Mouse (Mus musculus) small intestine, adult 2 months (tissue): ENCODE measurements around the gene Olfr281.

Experiments
- CTCF ChIP-seq: fragments of 200-500 bp; IDR thresholded peaks from 2 replicates; pipeline ENCODE4 v1.5.1; 2012; ENCODE audit warnings: low read depth, mild to moderate bottlenecking, control low read depth, inconsistent platforms, low read length, moderate library complexity, mixed read lengths; ENCODE audit not compliant: insufficient replicate concordance, insufficient read length; ENCODE audit errors: extremely low read depth
- POLR2A ChIP-seq: fragments of 200-500 bp; IDR thresholded peaks from 2 replicates; pipeline ENCODE4 v1.6.1; 2012; ENCODE audit warnings: low read depth, mild to moderate bottlenecking, control low read depth, inconsistent platforms, low read length, moderate library complexity

DNA sequence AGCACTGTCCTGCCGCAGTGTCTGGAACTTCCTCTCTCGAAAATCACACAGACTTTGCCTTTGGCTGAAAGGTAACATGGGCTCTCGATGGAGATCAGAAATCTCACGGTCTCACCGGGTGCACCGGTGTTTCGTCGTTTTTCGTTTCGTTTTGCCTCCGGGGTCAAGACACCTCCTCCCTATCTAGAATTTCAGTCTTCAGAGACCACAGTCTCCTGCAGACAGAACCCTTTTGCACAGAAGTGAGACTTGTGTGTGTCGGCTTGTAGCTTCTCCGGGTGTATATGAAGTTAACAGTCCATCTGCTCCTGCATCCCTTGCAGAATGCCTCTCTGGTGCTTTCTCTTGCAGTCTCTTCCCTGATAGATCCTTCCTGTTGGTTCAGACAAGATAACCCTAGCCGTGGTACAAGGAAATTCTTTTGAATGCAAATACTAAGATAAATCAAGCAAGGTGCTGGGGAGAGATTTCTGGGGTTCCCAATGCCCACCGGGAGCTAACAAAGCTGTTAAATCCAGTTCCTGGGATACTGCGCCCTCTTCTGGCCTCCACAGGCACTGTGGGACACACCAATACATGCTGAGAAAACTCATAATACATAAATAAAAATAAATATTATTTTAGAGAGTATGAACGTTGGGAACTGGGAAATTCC is 43.9 kb upstream of the Olfr281 start:
- TF ChIP-seq POLR2A (no peak), CTCF (peak; percentile 12; the same call in 1 of the 2 replicates)
